Mouse (Mus musculus): ENCODE data around the gene Atf6. TPM values are rescaled to one million over a fixed set of nuclear protein-coding genes. Genes with fewer than 3 reads are reported as not detected.

Gene Atf6
- total RNA-seq (2023; ENCODE audit: inconsistent age) = 44.9 to 52.1 TPM (median 47.7 TPM) in 4 replicates

DNA sequence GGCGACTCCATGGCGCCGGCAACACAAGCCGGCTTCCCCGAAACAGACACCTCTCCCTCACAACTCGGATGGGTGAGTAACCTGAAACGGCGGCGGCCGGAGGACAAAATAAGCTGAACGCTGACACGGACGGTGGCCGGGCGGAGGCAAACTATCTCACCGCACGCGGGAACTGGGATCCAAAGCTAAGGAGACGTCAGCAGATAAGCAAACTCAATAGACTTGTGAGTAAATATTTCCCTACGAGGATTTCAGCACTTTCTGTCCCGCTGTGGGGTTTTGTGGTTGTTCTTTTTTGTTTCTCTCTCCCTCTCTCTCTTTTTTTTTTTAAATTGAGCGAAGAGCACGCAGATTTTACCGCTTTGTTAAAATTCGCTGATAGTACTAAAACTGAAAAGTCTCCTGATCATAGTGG lies at the start of gene Atf6:
TSS of gene Atf6 (minus strand) at position 81 of the 415 bp plus-strand sequence.

DNA sequence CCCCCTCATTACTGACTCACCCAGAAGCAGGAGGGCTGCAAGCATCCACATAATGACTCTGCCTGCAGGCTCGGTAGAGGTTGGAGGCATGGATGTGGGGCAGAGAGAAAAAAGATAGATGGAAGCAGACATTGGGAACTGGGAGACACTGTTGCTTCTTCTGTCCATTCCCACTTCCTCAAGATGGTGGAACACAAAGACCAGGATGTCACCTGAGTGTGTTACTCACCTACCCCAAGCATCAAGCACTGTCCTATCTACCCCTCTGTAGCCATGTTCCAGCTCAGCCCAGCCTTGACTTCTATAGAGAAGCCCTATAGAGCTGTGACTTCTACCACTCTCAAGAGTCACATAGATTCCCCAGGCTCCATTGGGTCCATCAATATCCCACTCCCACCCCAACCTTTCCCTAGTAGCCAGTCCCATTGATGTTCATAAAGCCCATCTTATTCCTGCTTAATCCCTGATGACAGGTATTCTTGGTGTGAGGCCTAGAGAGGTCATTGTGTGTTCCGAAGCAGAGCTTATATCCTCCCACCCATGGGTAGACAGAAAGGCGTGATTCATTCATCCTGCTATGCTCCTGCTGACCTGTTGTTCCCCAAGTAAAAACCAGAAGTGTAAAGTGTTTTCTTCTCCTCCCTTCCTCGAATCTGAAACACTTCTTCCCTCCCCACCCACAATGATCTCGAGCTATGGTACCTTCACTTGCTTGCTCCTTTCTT lies 45.5 kb upstream of the Atf6 start, which contains the start of gene Fcrlb:
TSS of gene Fcrlb (minus strand) at position 51 of the 725 bp plus-strand sequence.

DNA sequence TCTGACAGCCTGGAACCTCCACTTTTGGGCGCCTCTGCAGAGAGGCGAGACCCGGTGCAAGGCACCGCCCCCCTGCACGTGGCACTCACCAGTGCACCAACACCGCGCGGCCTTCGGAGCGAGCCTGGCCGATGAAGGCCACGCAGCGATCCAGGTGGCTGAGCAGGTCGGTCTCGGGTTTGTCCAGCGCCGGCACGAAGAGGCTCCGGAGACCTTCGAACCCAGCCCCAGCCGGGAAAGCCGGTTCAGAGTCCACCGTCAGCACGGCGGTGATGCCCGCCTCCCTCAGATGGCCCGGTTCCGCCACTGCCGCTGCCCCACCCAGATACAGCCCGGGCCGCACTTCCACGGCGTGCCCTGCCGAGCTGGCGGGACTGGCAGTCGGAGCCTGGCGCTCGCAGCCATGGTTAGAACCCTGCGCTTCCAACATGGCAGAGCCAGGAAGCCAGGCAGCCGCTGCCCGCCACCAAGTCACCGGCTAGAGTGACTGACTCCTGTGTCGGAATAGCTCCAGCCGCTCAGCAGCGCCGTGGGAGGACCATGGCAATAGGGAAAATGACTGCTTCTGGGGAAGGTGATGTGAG lies 17.5 kb upstream of the Atf6 start, which contains the start of the genes Gm26620 and Dusp12:
TSS of gene Gm26620 (plus strand) at position 88 of the 584 bp plus-strand sequence.
TSS of gene Dusp12 (minus strand) at position 563 of the 584 bp plus-strand sequence.

Other genes with a start within 250 kb of the Atf6 start
- 0.15 to 0.22 TPM in 2 of 4 replicates, not detected in the others for gene Olfml2b, start 223.2 kb downstream of the Atf6 start, total RNA-seq (2023; ENCODE audit: inconsistent age)
- 0.64 to 1.2 TPM (median 0.66 TPM) in 4 replicates for gene Gm26620, start 17.3 kb upstream of the Atf6 start, total RNA-seq (2023; ENCODE audit: inconsistent age)
- gene Dusp12, start 17.8 kb upstream of the Atf6 start, total RNA-seq (2023; ENCODE audit: inconsistent age) = 10.4 to 18.7 TPM (median 14.7 TPM) in 4 replicates
- gene Fcrlb, start 45.2 kb upstream of the Atf6 start, total RNA-seq (2023; ENCODE audit: inconsistent age) = 1.2 to 1.6 TPM (median 1.5 TPM) in 4 replicates
- gene Fcrla, start 59.8 kb upstream of the Atf6 start, total RNA-seq (2023; ENCODE audit: inconsistent age) = 375 to 430 TPM (median 429 TPM) in 4 replicates
- gene Fcgr2b, start 108.8 kb upstream of the Atf6 start, total RNA-seq (2023; ENCODE audit: inconsistent age) = 240 to 258 TPM (median 249 TPM) in 4 replicates
- 0.42 to 1.5 TPM (median 1.0 TPM) in 4 replicates for gene Fcgr4, start 151.1 kb upstream of the Atf6 start, total RNA-seq (2023; ENCODE audit: inconsistent age)
- 1.7 to 2.7 TPM (median 2.1 TPM) in 4 replicates for gene Fcgr3, start 197.2 kb upstream of the Atf6 start, total RNA-seq (2023; ENCODE audit: inconsistent age)
- 0.67 to 2.6 TPM (median 1.1 TPM) in 4 replicates for gene Cfap126, start 246.1 kb upstream of the Atf6 start, total RNA-seq (2023; ENCODE audit: inconsistent age)

Data from B cell, adult (primary cell).